Comparison of ENCODE assay signal across 9 mouse cellular contexts in the genomic region with DNA sequence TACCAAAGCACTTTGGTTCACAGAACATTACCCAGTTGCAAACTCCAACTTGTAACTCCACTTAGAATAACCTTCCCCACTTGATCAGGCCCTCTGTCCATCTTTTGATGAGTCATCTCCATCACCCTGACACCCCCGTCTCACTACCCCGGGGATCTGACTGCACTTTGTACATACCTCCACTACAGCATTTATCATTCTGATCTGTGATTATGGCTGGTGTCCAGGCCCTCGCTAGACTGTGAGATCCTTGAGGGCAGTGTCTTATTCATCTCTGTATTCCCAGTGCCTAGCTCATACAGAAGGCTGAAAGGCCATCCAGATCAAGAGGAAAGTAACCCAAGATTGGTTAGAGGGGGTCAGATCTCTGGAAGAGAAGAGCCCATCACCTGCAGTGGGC. TPM values are rescaled to one million over a fixed set of nuclear protein-coding genes. Genes with fewer than 3 reads are reported as not detected.
A peak's percentile ranks its signal among the peaks of the same experiment; 100 is the strongest.
DNase-seq lines count a peak whose midpoint lies in the region; ATAC-seq and TF ChIP-seq lines count a peak whose summit lies in the region.
"Had no signal": no experiment of that assay in that cellular context is flagged by ENCODE, and none has a peak within 500 bp of the region (broad histone marks: within the 10 kb centered on the region; RNA-seq: fewer than 3 reads in every experiment).

No protein-coding gene starts in this region.

- 20% methylated on average over 3 of the region's 3 CpGs for WGBS in heart, embryonic 14.5 days
- 53% methylated on average over 3 of the region's 3 CpGs for WGBS in hindbrain, embryonic 15.5 days
- 73% methylated on average over 3 of the region's 3 CpGs for WGBS in midbrain, embryonic 12.5 days

- no peaks in the 10 kb centered on the region for H3K9me3 ChIP-seq in heart, embryonic 14.5 days (ENCODE audit: control insufficient read depth, low read length)
- H3K9me3 ChIP-seq in MEL (replicated peaks; ENCODE audit: insufficient read depth, low read length), result no peaks in the 10 kb centered on the region
- H3K9me3 ChIP-seq in hindbrain, embryonic 15.5 days, result no peaks in the 10 kb centered on the region
- no peaks in the 10 kb centered on the region for H3K9me3 ChIP-seq in midbrain, embryonic 12.5 days

- H3K27ac ChIP-seq in heart, embryonic 14.5 days (replicated peaks in 1 of 2; ENCODE audit: control insufficient read depth in 1 of 2, insufficient read depth in 1 of 2, low read depth in 2 of 2, low read length in 2 of 2), result no peak overlapping the region
- no peak overlapping the region for H3K27ac ChIP-seq in MEL (ENCODE audit: control insufficient read depth, low read depth, low read length)
- peak overlapping the region; percentile 94; the same call in 1 of the 2 replicates for H3K27ac ChIP-seq in hindbrain, embryonic 15.5 days (replicated peaks)
- H3K27ac ChIP-seq in midbrain, embryonic 12.5 days (replicated peaks), result no peak overlapping the region

- H3K36me3 ChIP-seq in heart, embryonic 14.5 days (ENCODE audit: control insufficient read depth, insufficient read depth, low read length), result no peaks in the 10 kb centered on the region
- peaks cover 0 to 25% of the 10 kb centered on the region in 2 experiments; a peak in 2 of 4 replicates for H3K36me3 ChIP-seq in MEL (ENCODE audit: control insufficient read depth in 1 of 2, insufficient read depth in 2 of 2, low read length in 2 of 2)
- H3K36me3 ChIP-seq in hindbrain, embryonic 15.5 days, result no peaks in the 10 kb centered on the region
- H3K36me3 ChIP-seq in midbrain, embryonic 12.5 days, result no peaks in the 10 kb centered on the region

- H3K9ac ChIP-seq in heart, embryonic 14.5 days (ENCODE audit: low read length), result peak overlapping the region; percentile 85
- peak overlapping the region; percentile 86; the same call in 1 of the 2 replicates for H3K9ac ChIP-seq in MEL (ENCODE audit: control insufficient read depth, low read depth, low read length, poor library complexity, severe bottlenecking)
- H3K9ac ChIP-seq in hindbrain, embryonic 15.5 days, result peak overlapping the region; percentile 73
- H3K9ac ChIP-seq in midbrain, embryonic 12.5 days (replicated peaks), result peak overlapping the region; percentile 82; the same call in 1 of the 2 replicates

- H3K4me1 ChIP-seq in heart, embryonic 14.5 days (ENCODE audit: control insufficient read depth in 2 of 2, insufficient read depth in 2 of 2, low read length in 2 of 2), result peaks cover 8 to 31% of the 10 kb centered on the region in 2 experiments
- H3K4me1 ChIP-seq in MEL (ENCODE audit: control insufficient read depth in 1 of 2, insufficient read depth in 2 of 2, low read length in 2 of 2), result peaks cover 4 to 27% of the 10 kb centered on the region in 2 experiments
- peaks cover 22% of the 10 kb centered on the region for H3K4me1 ChIP-seq in hindbrain, embryonic 15.5 days (replicated peaks)
- H3K4me1 ChIP-seq in midbrain, embryonic 12.5 days, result peaks cover 18% of the 10 kb centered on the region

- TF ChIP-seq RAD21 in MEL (IDR thresholded peaks at IDR 0.05; ENCODE audit: low read depth, low read length), result no peak

- no peak for TF ChIP-seq CTCF in MEL (IDR thresholded peaks at IDR 0.05 in 2 of 3, conservative IDR thresholded peaks at IDR 0.05 in 1 of 3; ENCODE audit: control insufficient read depth in 1 of 3, insufficient read depth in 1 of 3, low read depth in 2 of 3, low read length in 3 of 3, poor library complexity in 1 of 3, severe bottlenecking in 1 of 3)

- TF ChIP-seq POLR2A in MEL (IDR thresholded peaks at IDR 0.05; ENCODE audit: control insufficient read depth in 1 of 2, insufficient read depth in 1 of 2, low read depth in 1 of 2, low read length in 2 of 2, poor library complexity in 1 of 2), result no peak

- no peaks in the 10 kb centered on the region; the same call in 1 of the 2 replicates for H3K79me2 ChIP-seq in MEL (ENCODE audit: control insufficient read depth, insufficient read depth, low read length, poor library complexity)

- H3K4me2 ChIP-seq in heart, embryonic 14.5 days (ENCODE audit: low read length), result peak overlapping the region; percentile 90
- peak overlapping the region; percentile 87 for H3K4me2 ChIP-seq in hindbrain, embryonic 15.5 days
- peak overlapping the region; percentile 86 for H3K4me2 ChIP-seq in midbrain, embryonic 12.5 days (replicated peaks)

- no peak for DNase-seq in heart, adult 8-10 months (ENCODE audit: low spot score)
- DNase-seq in MEL (ENCODE audit: low read depth, low spot score), result peak; percentile 30
- DNase-seq in cerebellum, postnatal 14 days, result no peak
- DNase-seq in embryo, embryonic 10.5 days (ENCODE audit: low spot score), result no peak

- TF ChIP-seq EP300 in MEL (IDR thresholded peaks at IDR 0.05; ENCODE audit: low read depth in 1 of 2, low read length in 2 of 2), result no peak

- H3K27me3 ChIP-seq in heart, embryonic 14.5 days (ENCODE audit: control insufficient read depth, insufficient read depth, low read length), result no peaks in the 10 kb centered on the region
- no peaks in the 10 kb centered on the region for H3K27me3 ChIP-seq in MEL (ENCODE audit: control insufficient read depth in 1 of 2, insufficient read depth in 2 of 2, low read length in 2 of 2)
- no peaks in the 10 kb centered on the region for H3K27me3 ChIP-seq in hindbrain, embryonic 15.5 days
- peaks cover 24% of the 10 kb centered on the region for H3K27me3 ChIP-seq in midbrain, embryonic 12.5 days

- H3K4me3 ChIP-seq in heart, embryonic 14.5 days (ENCODE audit: control insufficient read depth in 1 of 2, insufficient read depth in 1 of 2, low read depth in 1 of 2, low read length in 2 of 2), result peak overlapping the region; percentile 57 to 85
- H3K4me3 ChIP-seq in MEL (ENCODE audit: control insufficient read depth in 1 of 2, insufficient read depth in 1 of 2, low read depth in 2 of 2, low read length in 2 of 2), result peak overlapping the region; percentile 75 to 94
- peak overlapping the region; percentile 71 for H3K4me3 ChIP-seq in hindbrain, embryonic 15.5 days
- peak overlapping the region; percentile 74 for H3K4me3 ChIP-seq in midbrain, embryonic 12.5 days

- no peak for ATAC-seq in heart, embryonic 14.5 days (ENCODE audit: insufficient number of reproducible peaks, insufficient read depth, low FRiP score, low read depth)
- no peak for ATAC-seq in hindbrain, embryonic 15.5 days (ENCODE audit: low FRiP score, low read depth)
- ATAC-seq in midbrain, embryonic 12.5 days (ENCODE audit: low FRiP score, low read depth), result no peak
- ATAC-seq in cerebellum, adult (ENCODE audit: insufficient number of reproducible peaks, low FRiP score, low TSS enrichment), result no peak

TF ChIP-seq in MEL, 35 proteins besides CTCF, POLR2A, EP300 and RAD21:
- TF ChIP-seq MEF2A (IDR thresholded peaks at IDR 0.05; ENCODE audit: extremely low read depth, insufficient replicate concordance, low read depth, low read length, poor library complexity, severe bottlenecking) (no peak), SIN3A (IDR thresholded peaks at IDR 0.05; ENCODE audit: low read length) (no peak), MXI1 (IDR thresholded peaks at IDR 0.05; ENCODE audit: low read depth, low read length) (no peak), GATA1 (IDR thresholded peaks at IDR 0.05; ENCODE audit: low read depth, low read length) (no peak), UBTF (IDR thresholded peaks at IDR 0.05; ENCODE audit: borderline replicate concordance, insufficient read depth, low read depth, low read length) (no peak), ZNF384 (IDR thresholded peaks at IDR 0.05; ENCODE audit: low read depth, low read length) (no peak), TBP (IDR thresholded peaks at IDR 0.05; ENCODE audit: low read depth, low read length) (no peak), MYC (IDR thresholded peaks at IDR 0.05; ENCODE audit: low read depth, low read length) (no peak), ELF1 (IDR thresholded peaks at IDR 0.05; ENCODE audit: low read depth, low read length) (no peak), E2F4 (IDR thresholded peaks at IDR 0.05; ENCODE audit: borderline replicate concordance, low read depth, low read length) (no peak), MAX (IDR thresholded peaks at IDR 0.05; ENCODE audit: low read length) (no peak), MAFK (IDR thresholded peaks at IDR 0.05; ENCODE audit: borderline replicate concordance, low read depth, low read length) (no peak), ZKSCAN1 (IDR thresholded peaks at IDR 0.05; ENCODE audit: low read depth, low read length) (no peak), USF1 (IDR thresholded peaks at IDR 0.05; ENCODE audit: low read depth, low read length) (no peak)

RNA-seq across cellular contexts. Expression of a gene that starts 1.0 kb away (rescaled TPM):
- 31.5 and 35.7 TPM in 2 replicates for polyA plus RNA-seq in heart, embryonic 14.5 days (2014; fragmentation: Nextera tagmentation; extraction: Ambion mirVana)
- 10 to 100 TPM in 3 of 4 experiments, 1 to 10 TPM in 1; 6.2 to 13.3 (median 11.9) TPM for total RNA-seq in heart, adult 8-10 months (2022)
- total RNA-seq in MEL (2012; rRNA removed), result 7.6 and 8.4 TPM in 2 replicates
- 1 to 10 TPM in 1 of 2 experiments, not detected in 1; 7.4 TPM for polyA plus RNA-seq in MEL (2012; ENCODE audit: insufficient read depth in 1 of 2, insufficient read length in 2 of 2, low read depth in 1 of 2, low replicate concordance in 2 of 2, missing spikeins in 1 of 2)
- 20.4 and 20.8 TPM in 2 replicates for polyA plus RNA-seq in hindbrain, embryonic 15.5 days (2015; fragmentation: Nextera tagmentation; extraction: Ambion mirVana)
- polyA plus RNA-seq in midbrain, embryonic 12.5 days (2016; fragmentation: Nextera tagmentation; extraction: Ambion mirVana), result 20.0 and 21.0 TPM in 2 replicates

RNA-seq across cellular contexts. Expression of a gene that starts 1.4 kb away (rescaled TPM):
- 0.31 and 0.45 TPM in 2 replicates for polyA plus RNA-seq in heart, embryonic 14.5 days (2014; fragmentation: Nextera tagmentation; extraction: Ambion mirVana)
- not detected for total RNA-seq in heart, adult 8-10 months (2022)
- total RNA-seq in MEL (2012; rRNA removed), result not detected in 2 replicates
- under 1 TPM in 1 of 2 experiments, not detected in 1; 0.04 TPM for polyA plus RNA-seq in MEL (2012; ENCODE audit: insufficient read depth in 1 of 2, insufficient read length in 2 of 2, low read depth in 1 of 2, low replicate concordance in 2 of 2, missing spikeins in 1 of 2)
- polyA plus RNA-seq in hindbrain, embryonic 15.5 days (2015; fragmentation: Nextera tagmentation; extraction: Ambion mirVana), result 0.35 and 0.47 TPM in 2 replicates
- 0.20 TPM in 1 of 2 replicates, not detected in the other for polyA plus RNA-seq in midbrain, embryonic 12.5 days (2016; fragmentation: Nextera tagmentation; extraction: Ambion mirVana)
- total RNA-seq: left cerebral cortex, postnatal 10 days had no signal

RNA-seq across cellular contexts. Expression of a gene that starts 5.9 kb away (rescaled TPM):
- polyA plus RNA-seq in heart, embryonic 14.5 days (2014; fragmentation: Nextera tagmentation; extraction: Ambion mirVana), result 4.0 and 4.6 TPM in 2 replicates
- 1 to 10 TPM in 1 of 4 experiments, under 1 TPM in 2, not detected in 1; 0.19 to 1.3 (median 0.44) TPM for total RNA-seq in heart, adult 8-10 months (2022)
- not detected in 2 replicates for total RNA-seq in MEL (2012; rRNA removed)
- polyA plus RNA-seq in MEL (2012; ENCODE audit: insufficient read depth in 1 of 2, insufficient read length in 2 of 2, low read depth in 1 of 2, low replicate concordance in 2 of 2, missing spikeins in 1 of 2), result not detected
- 20.0 and 21.3 TPM in 2 replicates for polyA plus RNA-seq in hindbrain, embryonic 15.5 days (2015; fragmentation: Nextera tagmentation; extraction: Ambion mirVana)
- 11.7 and 15.7 TPM in 2 replicates for polyA plus RNA-seq in midbrain, embryonic 12.5 days (2016; fragmentation: Nextera tagmentation; extraction: Ambion mirVana)
